Mouse (Mus musculus) embryonic stem cell, embryonic (primary cell): Measurements from ENCODE around the gene Siva1.

Experiments
- CTCF ChIA-PET, 4 experiments: fragments of 300-600 bp in 2 of 4; fragments of 350-600 bp in 2 of 4; sonication (Branson Sonifier 250); formaldehyde crosslinking; loops; one replicate each; lab custom pipeline; 2022; ENCODE audit warnings: inconsistent platforms in 2 of 4; lab: Charles Lee
- POLR2A ChIA-PET, 4 experiments: fragments of 300-600 bp in 2 of 4; fragments of 350-600 bp in 2 of 4; sonication (Branson Sonifier 250); formaldehyde crosslinking; loops; one replicate each; lab custom pipeline; 2022; ENCODE audit warnings: antibody characterized with exemption in 4 of 4, inconsistent platforms in 1 of 4; lab: Charles Lee

Siva1 gene

GRCm38 (mm10) chr12:112630796-112631195, 13.7 kb upstream of the Siva1 start:
- ChIA-PET CTCF (interaction anchor here in 2 of 4 experiments (1.0 to 3.3 kb wide), 5 partner anchors 13 to 157 kb away, joined by 4 to 16 read pairs (median 4); partner anchors contain the start of gene Akt1 (in 1 of the 2)), POLR2A (interaction anchor here in 2 of 4 experiments (1.0 to 5.5 kb wide), 5 partner anchors 12 to 86 kb away, joined by 4 to 68 read pairs (median 8); partner anchors contain the start of genes Adssl1 (in 1 of the 2) and Siva1 (in 1 of the 2))

DNA sequence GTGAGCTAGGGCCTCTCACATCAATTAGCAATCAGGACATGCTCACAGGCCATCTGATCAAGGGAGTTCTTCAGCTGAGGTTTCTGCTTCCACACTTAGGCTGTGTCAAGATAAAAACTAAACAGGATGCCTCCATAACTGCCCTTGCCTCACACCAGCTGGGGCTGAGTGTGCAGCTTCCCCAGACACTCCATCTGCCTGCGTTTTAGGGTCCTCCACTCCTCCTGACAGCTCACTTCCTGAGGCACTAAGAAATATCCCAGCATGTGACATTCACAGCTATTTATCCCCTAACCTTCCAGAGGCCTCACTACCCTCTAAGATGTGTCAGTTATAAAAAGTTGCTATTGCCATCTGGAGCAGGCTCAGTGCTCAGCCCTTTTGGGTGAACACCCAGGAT, 13.0 kb upstream of the Siva1 start:
- POLR2A ChIA-PET, result interaction anchor here in 3 of 4 experiments (0.6 to 5.5 kb wide), 11 partner anchors 12 to 92 kb away, joined by 3 to 68 read pairs (median 5); partner anchors contain the start of genes Siva1 (in 3 of the 3) and Adssl1 (in 1 of the 3)

GRCm38 (mm10) chr12:112632084-112632777, 12.2 kb upstream of the Siva1 start:
- CTCF ChIA-PET, result interaction anchor here in 3 of 4 experiments (0.6 to 1.9 kb wide), 8 partner anchors 9 to 105 kb away, joined by 3 to 4 read pairs (median 3); partner anchors contain the start of genes Akt1 (in 1 of the 3) and Zbtb42 (in 1 of the 3)
- POLR2A ChIA-PET, result interaction anchor here in 3 of 4 experiments (0.9 to 5.5 kb wide), 9 partner anchors 12 to 87 kb away, joined by 3 to 68 read pairs (median 5); partner anchors contain the start of genes Siva1 (in 3 of the 3) and Adssl1 (in 1 of the 3)

More for the DNA sequence above, 13.0 kb upstream of the Siva1 start:
- CTCF ChIA-PET, result interaction anchor here (0.6 to 1.9 kb wide), 4 partner anchors 14 to 861 kb away, joined by 3 to 6 read pairs (median 4); partner anchors contain the start of gene Akt1 (in 1 of the 4)

- ChIA-PET POLR2A (interaction anchor here in 1 of 4 experiments (1.0 to 5.5 kb wide), 3 partner anchors 11 to 24 kb away, joined by 3 to 68 read pairs (median 10); partner anchors contain the start of genes Adssl1 and Siva1), CTCF (interaction anchor here in 3 of 4 experiments (0.9 to 1.5 kb wide), 6 partner anchors 10 to 81 kb away, joined by 3 to 4 read pairs (median 3); partner anchors contain the start of gene Zbtb42 (in 1 of the 3))
These were observed 11.6 kb upstream of the Siva1 start for GRCm38 (mm10) chr12:112632907-112633306.

- POLR2A ChIA-PET, result interaction anchor here in 2 of 4 experiments (0.7 to 1.3 kb wide), 5 partner anchors 11 to 73 kb away, joined by 3 to 4 read pairs (median 3); partner anchors contain the start of gene Siva1 (in 1 of the 2)
- CTCF ChIA-PET, result interaction anchor here in 3 of 4 experiments (0.5 to 1.7 kb wide), 4 partner anchors 16 to 932 kb away, joined by 3 to 4 read pairs (median 4); no protein-coding TSS in a partner anchor
These were observed 10.8 kb upstream of the Siva1 start for GRCm38 (mm10) chr12:112633686-112634085.

DNA sequence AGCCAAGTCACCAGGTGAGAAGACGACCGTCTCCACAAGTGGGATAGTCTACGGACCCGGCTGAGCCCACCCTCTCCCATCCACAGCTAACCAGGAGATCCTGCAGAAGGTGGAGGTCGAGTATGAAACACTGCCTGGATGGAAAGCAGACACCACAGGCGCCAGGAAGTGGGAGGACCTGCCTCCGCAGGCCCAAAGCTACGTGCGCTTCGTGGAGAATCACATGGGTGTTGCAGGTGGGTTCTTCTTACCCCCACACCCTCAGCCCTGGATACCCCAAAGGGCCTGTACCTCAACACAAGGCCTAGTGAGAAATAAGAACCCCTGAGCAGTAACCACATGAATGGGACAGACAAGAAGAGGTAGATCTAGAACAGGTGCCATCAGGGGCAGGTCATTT, 5.0 kb upstream of the Siva1 start:
- CTCF ChIA-PET, result interaction anchor here in 1 of 4 experiments (1.1 kb wide), 1 partner anchor 22 kb away, joined by 3 read pairs; no protein-coding TSS in a partner anchor
- POLR2A ChIA-PET, result interaction anchor here in 2 of 4 experiments (0.7 to 2.6 kb wide), 4 partner anchors 10 to 15 kb away, joined by 3 to 13 read pairs (median 4); no protein-coding TSS in a partner anchor

- ChIA-PET POLR2A (interaction anchor here in 1 of 4 experiments (1.6 to 2.2 kb wide), 2 partner anchors 25 to 64 kb away, joined by 3 to 11 read pairs; no protein-coding TSS in a partner anchor), CTCF (no interaction called here)
These were observed 1.4 kb upstream of the Siva1 start for GRCm38 (mm10) chr12:112643126-112643525.

DNA sequence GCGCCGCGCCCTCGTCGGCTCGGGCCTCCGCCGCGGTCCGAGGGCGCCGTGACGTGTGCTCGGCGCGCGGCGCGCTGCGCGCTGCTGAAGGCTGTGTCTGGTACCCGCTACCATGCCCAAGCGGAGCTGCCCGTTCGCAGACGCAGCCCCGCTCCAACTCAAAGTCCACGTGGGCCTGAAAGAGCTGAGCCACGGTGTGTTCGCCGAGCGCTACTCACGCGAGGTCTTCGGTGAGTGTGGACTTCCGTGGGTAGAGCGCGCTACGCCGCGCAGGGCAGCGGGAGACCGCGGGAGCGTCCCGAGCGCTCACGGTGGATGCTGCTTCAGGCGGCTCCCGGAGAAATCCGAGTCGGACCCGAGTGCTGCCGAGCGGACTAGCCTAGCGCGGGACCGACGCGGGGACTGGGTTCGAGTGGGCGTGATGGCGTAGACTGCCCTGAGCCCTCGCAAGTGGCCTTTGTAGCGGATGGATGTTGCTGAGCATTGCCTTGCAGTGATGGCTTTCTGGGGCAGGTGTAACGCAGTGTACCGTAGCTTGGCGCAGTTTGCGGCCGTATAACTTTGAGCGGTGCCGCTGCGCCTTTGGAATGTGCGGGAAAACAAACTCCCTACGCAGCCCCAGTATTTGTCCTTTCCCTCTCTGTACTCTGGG, 502 bp downstream of the Siva1 start:
- CTCF ChIA-PET, result interaction anchor here (0.5 to 2.0 kb wide), 28 partner anchors 14 to 499 kb away, joined by 3 to 13 read pairs (median 3); partner anchors contain the start of genes Akt1 (in 3 of the 4), Adssl1 (in 1 of the 4), Kif26a (in 1 of the 4) and Zbtb42 (in 1 of the 4)

GRCm38 (mm10) chr12:112646139-112646538, 1.7 kb downstream of the Siva1 start:
- CTCF ChIA-PET, result interaction anchor here in 1 of 4 experiments (1.2 to 1.4 kb wide), 3 partner anchors 13 to 61 kb away, joined by 4 read pairs; no protein-coding TSS in a partner anchor
- POLR2A ChIA-PET, result interaction anchor here in 3 of 4 experiments (0.6 to 3.0 kb wide), 11 partner anchors 9 to 539 kb away, joined by 3 to 15 read pairs (median 3); partner anchors contain the start of genes Akt1 (in 1 of the 3) and Zbtb42 (in 1 of the 3)

More for the DNA sequence above, 502 bp downstream of the Siva1 start:
- POLR2A ChIA-PET, result interaction anchor here (0.5 to 3.0 kb wide), 55 partner anchors 10 to 965 kb away, joined by 3 to 20 read pairs (median 4); partner anchors contain the start of genes Adssl1 (in 2 of the 4), Cep170b (in 2 of the 4), Cdca4 (in 1 of the 4) and Clba1 (in 1 of the 4)

DNA sequence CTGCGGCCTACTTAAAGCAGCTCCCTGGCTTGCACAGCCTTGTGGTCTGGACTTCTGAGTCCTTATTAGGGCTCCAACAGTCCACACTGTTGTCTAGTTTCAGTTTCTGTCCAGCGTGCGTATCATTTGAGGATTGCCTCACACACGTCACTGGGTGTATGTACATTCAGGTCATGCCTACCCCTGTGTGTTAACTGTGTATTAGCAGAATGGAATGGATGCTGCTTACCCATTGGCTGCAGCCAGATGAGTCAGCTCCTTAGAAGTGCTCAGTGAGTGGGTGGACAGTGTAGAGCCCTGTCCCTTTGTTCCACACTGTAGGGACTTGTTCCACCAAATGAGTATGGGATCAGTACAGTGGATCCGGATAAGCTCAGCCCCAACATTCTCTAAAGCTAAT, 3.6 kb downstream of the Siva1 start:
- CTCF ChIA-PET, result no interaction called here
- POLR2A ChIA-PET, result interaction anchor here in 2 of 4 experiments (1.0 to 1.9 kb wide), 2 partner anchors 9 to 88 kb away, joined by 3 to 6 read pairs; no protein-coding TSS in a partner anchor

DNA sequence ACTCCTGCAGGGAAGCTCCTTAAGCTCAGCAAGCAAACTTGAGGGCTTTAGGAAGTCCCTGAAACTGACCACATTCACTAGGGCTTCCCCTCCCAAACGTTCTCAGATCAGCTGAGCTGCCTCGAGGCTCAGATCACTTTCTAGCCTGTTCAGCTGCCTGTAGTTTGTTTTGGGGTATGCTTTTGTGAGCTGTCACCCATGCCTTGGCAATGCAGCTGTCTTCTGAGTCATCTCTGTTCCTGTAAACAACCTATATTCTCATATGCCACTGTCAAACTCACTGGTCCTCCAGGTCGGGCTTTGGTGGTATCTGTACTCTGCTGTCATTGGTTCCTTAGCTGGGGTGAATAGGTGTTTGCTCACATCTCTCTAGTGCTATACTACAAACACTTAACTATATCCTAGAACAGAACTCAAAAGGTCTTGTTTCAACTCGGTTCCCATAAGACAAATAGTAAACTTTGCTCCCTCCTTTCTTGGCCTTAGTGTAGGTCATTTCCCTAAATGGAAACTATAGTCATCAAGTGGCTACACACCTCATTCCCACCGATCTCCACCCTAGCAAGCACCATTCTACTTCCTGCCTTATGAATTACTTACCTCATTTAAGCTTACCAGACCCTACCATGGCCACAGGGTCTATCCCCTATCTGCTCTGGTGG, 7.4 kb downstream of the Siva1 start:
- ChIA-PET POLR2A (interaction anchor here in 3 of 4 experiments (0.6 to 1.5 kb wide), 10 partner anchors 10 to 249 kb away, joined by 3 to 5 read pairs (median 3); partner anchors contain the start of genes Adssl1 (in 1 of the 3) and Clba1 (in 1 of the 3)), CTCF (interaction anchor here in 3 of 4 experiments (0.7 to 2.3 kb wide), 7 partner anchors 23 to 322 kb away, joined by 3 to 10 read pairs (median 3); partner anchors contain the start of gene Akt1 (in 1 of the 3))

DNA sequence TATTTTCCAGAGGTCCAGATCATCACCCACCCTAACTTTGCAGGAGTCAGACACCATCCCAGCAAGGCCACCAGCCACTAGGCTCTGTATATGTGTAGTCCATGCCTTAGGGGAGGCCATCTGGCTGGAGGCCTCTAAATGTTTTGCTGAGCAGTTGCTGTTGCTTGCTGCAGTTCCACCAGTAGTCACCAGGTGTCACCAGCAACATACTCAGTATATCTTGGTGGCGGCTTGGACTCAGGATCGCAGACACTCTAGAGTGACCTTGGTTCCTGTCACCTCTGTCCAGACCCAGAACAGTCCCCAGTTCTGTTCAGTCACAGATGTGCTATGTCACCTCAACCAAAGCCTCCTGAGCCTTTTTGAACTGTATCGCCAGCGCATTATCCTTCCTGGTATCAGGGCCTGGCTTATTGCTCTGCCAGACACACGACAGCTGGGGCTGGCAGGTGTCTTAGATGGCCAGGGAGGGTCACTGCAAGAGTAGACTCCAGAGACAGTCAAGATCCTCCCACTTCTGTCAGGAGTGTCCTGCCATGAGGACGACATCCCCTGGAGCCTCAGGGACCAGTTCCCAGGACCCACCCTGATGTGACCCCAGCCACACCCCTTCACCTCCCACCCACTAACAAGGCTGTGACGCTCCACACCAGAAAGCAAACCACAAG, 8.8 kb downstream of the Siva1 start:
- ChIA-PET CTCF (interaction anchor here in 2 of 4 experiments (0.9 to 1.0 kb wide), 4 partner anchors 19 to 92 kb away, joined by 3 to 4 read pairs (median 4); no protein-coding TSS in a partner anchor), POLR2A (interaction anchor here in 2 of 4 experiments (0.6 to 1.5 kb wide), 2 partner anchors 63 to 348 kb away, joined by 3 read pairs; no protein-coding TSS in a partner anchor)

DNA sequence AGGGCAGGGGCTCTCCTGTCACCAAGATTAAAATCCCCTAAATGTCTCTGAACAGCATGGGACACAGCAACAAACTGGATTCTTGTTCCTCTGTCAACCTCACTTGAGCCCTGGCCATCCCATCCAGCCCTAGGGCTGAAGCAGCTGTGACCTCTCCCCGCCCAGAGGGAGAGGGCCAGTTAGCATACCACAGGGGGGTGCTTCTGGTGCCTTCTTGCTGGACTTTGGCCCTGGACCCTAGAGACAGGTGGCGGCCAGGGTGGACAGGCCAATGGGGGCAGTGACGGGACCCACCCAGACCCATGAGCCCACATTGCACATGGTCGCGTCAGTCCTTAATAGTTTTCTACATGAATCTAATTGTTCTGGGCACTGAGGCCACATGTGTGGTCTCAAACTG, 9.6 kb downstream of the Siva1 start:
- ChIA-PET POLR2A (interaction anchor here in 2 of 4 experiments (1.4 to 3.4 kb wide), 2 partner anchors 9 kb away, joined by 8 to 12 read pairs; partner anchors contain the start of gene Siva1 (in 2 of the 2)), CTCF (interaction anchor here in 2 of 4 experiments (0.9 to 1.7 kb wide), 7 partner anchors 19 to 93 kb away, joined by 3 to 6 read pairs (median 4); partner anchors contain the start of gene Akt1 (in 2 of the 2))

DNA sequence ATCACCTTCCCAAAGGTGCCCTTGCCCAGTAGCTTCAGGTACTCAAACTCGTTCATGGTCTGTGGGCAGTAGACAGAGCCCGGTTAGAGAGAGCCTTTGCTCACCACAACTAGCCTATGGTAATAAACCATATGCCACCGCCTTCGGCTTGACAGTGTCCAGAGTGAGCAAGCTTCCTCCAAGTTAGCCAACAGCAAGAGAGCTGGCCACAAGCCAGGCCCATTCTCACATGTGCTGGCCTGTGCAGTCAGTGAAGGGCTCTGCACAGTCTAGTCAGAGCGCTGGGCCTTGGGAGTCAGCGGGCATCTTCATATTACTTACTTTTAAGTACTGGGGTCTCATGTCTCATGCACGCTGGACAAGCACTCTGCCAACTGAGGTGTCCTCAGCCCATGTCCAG, 14.1 kb downstream of the Siva1 start:
- CTCF ChIA-PET, result interaction anchor here (0.5 to 4.0 kb wide), 19 partner anchors 8 to 66 kb away, joined by 3 to 27 read pairs (median 4); partner anchors contain the start of genes Akt1 (in 2 of the 4), Siva1 (in 2 of the 4) and Zbtb42 (in 1 of the 4)
- POLR2A ChIA-PET, result interaction anchor here in 2 of 4 experiments (0.6 to 2.0 kb wide), 5 partner anchors 10 to 102 kb away, joined by 4 to 5 read pairs (median 4); partner anchors contain the start of gene Siva1 (in 1 of the 2)

DNA sequence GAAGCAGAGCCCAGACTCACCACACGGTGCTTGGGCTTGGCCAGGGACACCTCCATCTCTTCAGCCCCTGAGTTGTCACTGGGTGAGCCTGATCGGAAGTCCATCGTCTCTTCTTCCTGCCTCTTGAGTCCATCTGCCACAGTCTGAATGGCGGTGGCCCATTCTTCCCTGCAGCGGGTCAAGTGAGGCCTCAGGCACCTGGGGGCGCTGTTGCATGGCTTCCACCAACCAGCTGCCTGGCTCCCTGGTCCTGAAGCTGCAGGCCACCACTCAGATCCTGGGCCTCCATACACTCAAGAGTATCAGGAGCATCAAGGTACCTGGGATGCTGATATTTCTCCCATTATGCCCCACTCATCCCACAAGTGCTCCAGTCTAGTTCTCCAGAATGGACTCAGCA, 14.6 kb downstream of the Siva1 start:
- CTCF ChIA-PET, result interaction anchor here (0.5 to 4.0 kb wide), 25 partner anchors 9 to 493 kb away, joined by 3 to 27 read pairs (median 4); partner anchors contain the start of genes Akt1 (in 2 of the 4), Siva1 (in 2 of the 4) and Zbtb42 (in 1 of the 4)
- POLR2A ChIA-PET, result interaction anchor here in 3 of 4 experiments (0.5 to 2.0 kb wide), 5 partner anchors 9 to 31 kb away, joined by 3 to 5 read pairs (median 4); partner anchors contain the start of gene Siva1 (in 1 of the 3)
